Mouse (Mus musculus) C2C12 (cell line): ENCODE data around the gene Olfr1151. TPM values are rescaled to one million over a fixed set of nuclear protein-coding genes. Genes with fewer than 3 reads are reported as not detected.

Experiments used
- H3K27me3 ChIP-seq: one replicate; pipeline ENCODE4 v1.6.1; 2011; ENCODE audit not compliant: control insufficient read depth, insufficient read depth, insufficient read length
- H3K36me3 ChIP-seq: one replicate; pipeline ENCODE4 v1.6.1; 2011; ENCODE audit not compliant: control insufficient read depth, insufficient read depth
- H3K4me3 ChIP-seq: one replicate; pipeline ENCODE4 v1.5.1; 2011; ENCODE audit warnings: mild to moderate bottlenecking, control low read depth; ENCODE audit not compliant: poor library complexity, insufficient read depth, severe bottlenecking
- H3K79me2 ChIP-seq: one replicate; pipeline ENCODE4 v1.6.1; 2011; ENCODE audit not compliant: control insufficient read depth, insufficient read depth
- H3K79me3 ChIP-seq: one replicate; pipeline ENCODE4 v1.6.1; 2011; ENCODE audit warnings: low read depth, control low read depth
- H3ac ChIP-seq: one replicate; pipeline ENCODE3; 2011; ENCODE audit warnings: low read depth; ENCODE audit not compliant: control insufficient read depth, insufficient read length
- CEBPB ChIP-seq: IDR thresholded peaks from one replicate; pipeline ENCODE4 v1.6.1; 2011; ENCODE audit warnings: low read depth, mild to moderate bottlenecking, control low read depth, moderate library complexity
- CTCF ChIP-seq: IDR thresholded peaks from one replicate; pipeline ENCODE4 v1.5.1; 2011; ENCODE audit not compliant: control insufficient read depth, insufficient read depth, insufficient read length
- FOSL1 ChIP-seq: IDR thresholded peaks from one replicate; pipeline ENCODE4 v1.8.0; 2011; ENCODE audit warnings: mild to moderate bottlenecking, low read length; ENCODE audit not compliant: poor library complexity, insufficient read depth, severe bottlenecking
- MAX ChIP-seq: IDR thresholded peaks from one replicate; pipeline ENCODE4 v1.6.1; 2011; ENCODE audit warnings: mild to moderate bottlenecking, control low read depth
- MYOD1 ChIP-seq: IDR thresholded peaks from one replicate; pipeline ENCODE4 v1.6.1; 2011; ENCODE audit warnings: low read depth; ENCODE audit not compliant: control insufficient read depth, insufficient read length
- MYOG ChIP-seq: IDR thresholded peaks from one replicate; pipeline ENCODE4 v1.6.1; 2011; ENCODE audit not compliant: control insufficient read depth, insufficient read length; ENCODE audit errors: extremely low read depth
- USF1 ChIP-seq: IDR thresholded peaks from one replicate; pipeline ENCODE4 v1.6.1; 2011; ENCODE audit warnings: low read depth, mild to moderate bottlenecking, control low read depth, moderate library complexity
- polyA plus RNA-seq: library from polyadenylated mRNA; unstranded; fragments of >200 nt; fragmentation: generic; extraction: Trizol; gene quantifications from one replicate; pipeline ENCODE4 v1.2.1, GENCODE M21; 2012; ENCODE audit warnings: missing spikeins

Olfr1151 gene
- polyA plus RNA-seq, 1 experiment, result not detected

DNA sequence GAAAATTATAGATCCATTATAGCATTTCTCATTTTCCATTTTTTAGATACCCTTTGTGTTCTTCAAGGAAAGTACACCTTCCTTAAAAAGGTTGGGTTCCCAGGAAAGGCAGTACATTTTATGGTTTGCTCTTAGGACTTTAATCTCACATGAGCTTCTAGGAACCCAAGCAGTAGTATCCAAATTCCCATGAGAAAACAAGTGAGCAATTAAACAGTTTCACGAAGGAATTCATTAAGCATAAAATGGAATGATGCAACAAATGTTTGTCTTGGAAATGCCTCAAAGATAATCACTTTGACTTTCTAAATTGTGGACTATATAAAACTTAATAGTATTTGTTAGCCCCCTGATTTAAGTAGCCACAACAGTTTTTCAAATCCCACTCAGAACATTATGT is 49.4 kb downstream of the Olfr1151 start, which contains the start of gene Olfr1154:
Olfr1154 (minus strand) TSS at position 101 of the 400 bp plus-strand sequence.
- Histone ChIP-seq H3K79me3 (no peaks in the 10 kb centered on the region), H3K36me3 (no peaks in the 10 kb centered on the region), H3K4me3 (no peak within 1 kb of the TSS), H3K27me3 (no peaks in the 10 kb centered on the region), H3ac (no peak within 1 kb of the TSS), H3K79me2 (no peaks in the 10 kb centered on the region)
- TF ChIP-seq CEBPB (no peak), MYOD1 (no peak), FOSL1 (no peak), CTCF (no peak), MYOG (no peak), MAX (no peak), USF1 (no peak)

Other genes with a start within 250 kb of the Olfr1151 start
- not detected for gene Olfr1130, start 249.7 kb upstream of the Olfr1151 start, polyA plus RNA-seq
- not detected for gene Olfr1131, start 228.8 kb upstream of the Olfr1151 start, polyA plus RNA-seq
- gene Olfr1132, start 218.3 kb upstream of the Olfr1151 start, polyA plus RNA-seq, result not detected
- not detected for gene Olfr1133, start 208.5 kb upstream of the Olfr1151 start, polyA plus RNA-seq
- gene Olfr1134, start 197.4 kb upstream of the Olfr1151 start, polyA plus RNA-seq, result not detected
- not detected for gene Olfr1135, start 182.2 kb upstream of the Olfr1151 start, polyA plus RNA-seq
- not detected for gene Olfr1136, start 161.9 kb upstream of the Olfr1151 start, polyA plus RNA-seq
- gene Olfr1137, start 142.7 kb upstream of the Olfr1151 start, polyA plus RNA-seq, result not detected
- not detected for gene Olfr1138, start 115.9 kb upstream of the Olfr1151 start, polyA plus RNA-seq
- not detected for gene Olfr1140, start 112.1 kb upstream of the Olfr1151 start, polyA plus RNA-seq
- not detected for gene Olfr1141, start 101.9 kb upstream of the Olfr1151 start, polyA plus RNA-seq
- not detected for gene Olfr152, start 76.4 kb upstream of the Olfr1151 start, polyA plus RNA-seq
- gene Olfr1143, start 55.3 kb upstream of the Olfr1151 start, polyA plus RNA-seq, result not detected
- not detected for gene Olfr1145, start 46.0 kb upstream of the Olfr1151 start, polyA plus RNA-seq
- gene Olfr1148, start 25.3 kb upstream of the Olfr1151 start, polyA plus RNA-seq, result not detected
- not detected for gene Olfr1150-ps1, start 11.9 kb upstream of the Olfr1151 start, polyA plus RNA-seq
- not detected for gene Olfr1152, start 10.6 kb downstream of the Olfr1151 start, polyA plus RNA-seq
- not detected for gene Olfr1153, start 39.1 kb downstream of the Olfr1151 start, polyA plus RNA-seq
- gene Olfr1154, start 49.3 kb downstream of the Olfr1151 start, polyA plus RNA-seq, result not detected
- gene Olfr1155, start 89.3 kb downstream of the Olfr1151 start, polyA plus RNA-seq, result not detected
- not detected for gene Olfr1156, start 97.2 kb downstream of the Olfr1151 start, polyA plus RNA-seq
- not detected for gene Olfr1157, start 112.4 kb downstream of the Olfr1151 start, polyA plus RNA-seq
- not detected for gene Olfr74, start 118.8 kb downstream of the Olfr1151 start, polyA plus RNA-seq
- not detected for gene Olfr1158, start 134.3 kb downstream of the Olfr1151 start, polyA plus RNA-seq
- gene Olfr1160, start 152.4 kb downstream of the Olfr1151 start, polyA plus RNA-seq, result not detected
- gene Olfr1161, start 166.9 kb downstream of the Olfr1151 start, polyA plus RNA-seq, result not detected
- gene Olfr73, start 181.8 kb downstream of the Olfr1151 start, polyA plus RNA-seq, result not detected
- not detected for gene Olfr1162, start 195.3 kb downstream of the Olfr1151 start, polyA plus RNA-seq
- not detected for gene Olfr1163, start 216.0 kb downstream of the Olfr1151 start, polyA plus RNA-seq
- gene Olfr1164, start 238.1 kb downstream of the Olfr1151 start, polyA plus RNA-seq, result not detected